Mouse (Mus musculus) skeletal muscle tissue, adult 2 months (tissue): ENCODE results near the gene Gm11115.

Experiments
- DNase-seq: peaks from one replicate; pipeline ENCODE4 v3.0.0-alpha.2; 2012; ENCODE audit warnings: low read depth, low spot score

Gm11115 gene

DNA sequence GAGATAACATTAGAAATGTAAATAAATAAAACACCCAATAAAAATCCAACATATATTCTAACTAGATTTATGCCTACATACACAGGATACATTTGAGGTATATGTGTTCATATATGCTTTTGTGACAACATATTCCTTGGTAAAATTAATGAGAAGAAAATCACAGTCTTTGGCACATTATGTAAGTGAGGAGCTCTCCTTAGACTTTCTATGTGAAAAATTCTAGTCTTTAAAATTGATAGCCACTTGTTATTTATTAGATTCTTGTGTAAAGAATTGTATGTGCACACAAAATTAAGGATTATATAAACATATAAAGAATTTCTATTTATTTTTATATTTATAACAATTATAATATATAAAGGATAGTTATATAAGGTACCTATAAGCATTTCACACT lies at the start of gene Gm11115:
Gene Gm11115 (minus strand): TSS at position 101 of the 400 bp plus-strand sequence.
- DNase-seq = no peak

DNA sequence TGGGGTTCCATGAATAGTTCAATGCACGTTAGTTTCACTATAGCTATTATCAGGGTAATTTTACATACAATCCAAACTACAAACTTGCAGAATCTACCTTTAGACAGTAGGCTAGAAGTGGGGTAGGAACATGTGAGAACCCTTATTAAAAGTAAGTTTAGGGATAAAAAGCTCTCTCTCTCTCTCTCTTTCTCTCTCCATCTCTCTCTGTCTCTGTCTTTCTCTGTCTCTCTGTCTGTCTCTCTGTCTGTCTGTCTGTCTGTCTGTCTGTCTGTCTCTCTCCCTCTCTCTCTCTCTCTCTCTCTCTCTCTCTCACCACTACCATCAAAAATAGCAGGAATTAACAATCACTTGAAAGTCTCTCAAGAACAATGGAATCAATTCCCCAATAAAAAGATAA lies 42.5 kb downstream of the Gm11115 start, which contains the start of gene Gm11116:
Gene Gm11116 (minus strand): TSS at position 101 of the 400 bp plus-strand sequence.
- no peak for DNase-seq
